Mouse (Mus musculus) stomach, embryonic 14.5 days (tissue): Measurements from ENCODE around the gene Slc6a17. TPM values are rescaled to one million over a fixed set of nuclear protein-coding genes. Genes with fewer than 3 reads are reported as not detected.

ENCODE experiments used
- ATAC-seq: fragments of 200-750 bp; cut with Nextera tagmentation; 2 replicates; pipeline ENCODE4 v1.8.0; 2017; ENCODE audit warnings: low read depth, moderate TSS enrichment; ENCODE audit not compliant: insufficient number of reproducible peaks, insufficient read depth, low FRiP score
- H3K27ac ChIP-seq: fragments of 300-500 bp; sonication (generic); 2 replicates; pipeline ENCODE4 v1.5.1; 2014; ENCODE audit warnings: mild to moderate bottlenecking, low read length, moderate library complexity, mixed read lengths
- H3K27me3 ChIP-seq: fragments of 300-500 bp; sonication (generic); 2 replicates; pipeline ENCODE4 v1.6.1; 2014; ENCODE audit warnings: low read length, control low read depth, mixed read lengths; ENCODE audit not compliant: control insufficient read depth, insufficient read depth
- H3K36me3 ChIP-seq: fragments of 300-500 bp; sonication (generic); 2 replicates; pipeline ENCODE4 v1.6.1; 2014; ENCODE audit warnings: mild to moderate bottlenecking, control low read depth, low read length, moderate library complexity, mixed read lengths; ENCODE audit not compliant: control insufficient read depth, insufficient read depth
- H3K4me1 ChIP-seq: fragments of 300-500 bp; sonication (generic); 2 replicates; pipeline ENCODE4 v1.6.1; 2014; ENCODE audit warnings: low read length, control low read depth, mixed read lengths; ENCODE audit not compliant: control insufficient read depth, insufficient read depth
- H3K4me2 ChIP-seq: fragments of 300-500 bp; sonication (generic); replicated peaks from 2 replicates; pipeline ENCODE4 v1.6.1; 2014; ENCODE audit warnings: low read depth, low read length, control low read depth
- H3K4me3 ChIP-seq: fragments of 300-500 bp; sonication (generic); 2 replicates; pipeline ENCODE4 v1.5.1; 2014; ENCODE audit warnings: low read depth, low read length, control low read depth
- H3K9ac ChIP-seq: fragments of 300-500 bp; sonication (generic); replicated peaks from 2 replicates; pipeline ENCODE4 v1.6.1; 2014; ENCODE audit warnings: low read depth, mild to moderate bottlenecking, control low read depth, low read length, moderate library complexity, mixed read lengths
- H3K9me3 ChIP-seq: fragments of 300-500 bp; sonication (generic); 2 replicates; pipeline ENCODE4 v1.6.1; 2016; ENCODE audit warnings: low read depth, low read length, control low read depth; ENCODE audit not compliant: control insufficient read depth
- WGBS: fragments of 180-500 bp; shearing (Covaris S2); extraction: QIAGEN DNeasy Blood & Tissue Kit; methylation state at CpG from one replicate; pipeline ENCODE4 v1.1.7; 2014; 5-methylcytosine and 5-hydroxymethylcytosine counted together
- polyA plus RNA-seq: library from polyadenylated mRNA; unstranded; fragments of >200 nt; fragmentation: Nextera tagmentation; extraction: Ambion mirVana; gene quantifications from 2 replicates; pipeline ENCODE4 v1.2.1, GENCODE M21; 2014

The Slc6a17 gene
- polyA plus RNA-seq, 1 experiment from 2014 or later: 2.2 TPM

DNA sequence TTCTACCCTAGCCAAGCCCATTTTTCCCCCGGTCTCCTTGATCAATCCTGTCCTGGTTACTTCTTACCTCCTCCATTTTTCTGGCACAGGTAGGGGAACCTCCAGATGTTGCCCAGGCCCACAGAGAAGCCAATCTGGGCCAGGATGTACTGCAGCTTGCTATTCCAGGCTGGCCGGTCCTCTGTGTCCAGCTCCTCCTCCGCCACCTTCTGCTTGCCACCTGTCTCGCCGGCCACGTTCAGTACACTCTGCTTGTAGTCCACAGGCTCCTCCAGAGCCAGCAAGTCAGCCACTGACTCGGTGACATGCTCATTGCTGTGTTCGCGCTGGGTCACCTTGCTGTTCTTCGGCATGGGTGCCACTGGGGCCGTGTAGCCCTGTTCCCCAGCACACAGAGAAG, 17.5 kb downstream of the Slc6a17 start:
- WGBS: 94% methylated on average over 11 of the region's 11 CpGs
- ATAC-seq: no peak

GRCm38 (mm10) chr3:107496086-107496850, 21.6 kb downstream of the Slc6a17 start:
- H3K4me2 ChIP-seq: no peak overlapping the region
- no peak overlapping the region for H3K4me3 ChIP-seq
- H3K27ac ChIP-seq: no peak overlapping the region
- no peaks in the 10 kb centered on the region for H3K36me3 ChIP-seq
- ATAC-seq: no peak
- H3K9me3 ChIP-seq: peaks cover 6% of the 10 kb centered on the region; the same call in 1 of the 2 replicates
- no peak overlapping the region for H3K9ac ChIP-seq
- WGBS: 66% methylated on average over 13 of the region's 13 CpGs
- H3K27me3 ChIP-seq: no peaks in the 10 kb centered on the region
- H3K4me1 ChIP-seq: peaks cover 6% of the 10 kb centered on the region

More for the DNA sequence above, 17.5 kb downstream of the Slc6a17 start:
- no peak overlapping the region for H3K4me3 ChIP-seq
- H3K4me2 ChIP-seq: no peak overlapping the region
- peaks cover 6% of the 10 kb centered on the region; the same call in 1 of the 2 replicates for H3K9me3 ChIP-seq
- H3K27ac ChIP-seq: no peak overlapping the region
- no peak overlapping the region for H3K9ac ChIP-seq
- H3K4me1 ChIP-seq: no peaks in the 10 kb centered on the region
- H3K36me3 ChIP-seq: no peaks in the 10 kb centered on the region
- H3K27me3 ChIP-seq: no peaks in the 10 kb centered on the region

DNA sequence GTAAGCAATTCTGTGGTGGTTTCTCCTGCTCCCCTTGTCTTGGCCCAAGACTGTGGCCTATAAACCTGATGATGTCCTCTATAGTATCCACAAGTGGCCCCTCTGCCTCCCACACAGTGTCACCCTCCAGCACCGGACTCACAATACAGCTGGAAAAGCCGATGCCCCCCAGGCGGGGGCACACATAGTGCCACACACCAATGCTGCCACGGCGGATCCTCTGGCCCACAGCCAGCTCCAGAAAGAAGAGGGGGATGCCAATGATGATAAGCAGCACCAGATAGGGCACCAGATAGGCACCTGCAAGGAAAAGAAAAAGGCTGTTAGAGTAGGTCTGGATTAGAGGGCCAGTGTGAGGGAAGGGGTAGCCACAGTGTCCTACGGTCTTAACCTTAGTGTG, 22.3 kb downstream of the Slc6a17 start:
- Histone ChIP-seq H3K4me3 (no peak overlapping the region), H3K27me3 (no peaks in the 10 kb centered on the region), H3K36me3 (no peaks in the 10 kb centered on the region), H3K4me1 (peaks cover 6% of the 10 kb centered on the region), H3K9me3 (peaks cover 4% of the 10 kb centered on the region; the same call in 1 of the 2 replicates), H3K27ac (no peak overlapping the region), H3K9ac (no peak overlapping the region), H3K4me2 (no peak overlapping the region)
- ATAC-seq: no peak
- 91% methylated on average over 6 of the region's 6 CpGs for WGBS

GRCm38 (mm10) chr3:107491459-107491858, 26.4 kb downstream of the Slc6a17 start:
- Histone ChIP-seq H3K4me3 (no peak overlapping the region), H3K4me1 (peaks cover 6% of the 10 kb centered on the region), H3K27ac (peak overlapping the region; percentile 66; the same call in 1 of the 2 replicates), H3K4me2 (no peak overlapping the region), H3K9me3 (no peaks in the 10 kb centered on the region), H3K27me3 (no peaks in the 10 kb centered on the region), H3K9ac (no peak overlapping the region), H3K36me3 (no peaks in the 10 kb centered on the region)
- 35% methylated on average over 6 of the region's 6 CpGs for WGBS
- peak; percentile 86; the same call in 1 of the 2 replicates for ATAC-seq

- WGBS: 39% methylated on average over 4 of the region's 4 CpGs
- Histone ChIP-seq H3K9me3 (no peaks in the 10 kb centered on the region), H3K9ac (no peak overlapping the region), H3K36me3 (no peaks in the 10 kb centered on the region), H3K4me1 (peaks cover 6% of the 10 kb centered on the region), H3K27ac (no peak overlapping the region), H3K4me2 (no peak overlapping the region), H3K4me3 (no peak overlapping the region), H3K27me3 (no peaks in the 10 kb centered on the region)
- ATAC-seq: no peak
These were observed 29.2 kb downstream of the Slc6a17 start for GRCm38 (mm10) chr3:107488637-107489036.

DNA sequence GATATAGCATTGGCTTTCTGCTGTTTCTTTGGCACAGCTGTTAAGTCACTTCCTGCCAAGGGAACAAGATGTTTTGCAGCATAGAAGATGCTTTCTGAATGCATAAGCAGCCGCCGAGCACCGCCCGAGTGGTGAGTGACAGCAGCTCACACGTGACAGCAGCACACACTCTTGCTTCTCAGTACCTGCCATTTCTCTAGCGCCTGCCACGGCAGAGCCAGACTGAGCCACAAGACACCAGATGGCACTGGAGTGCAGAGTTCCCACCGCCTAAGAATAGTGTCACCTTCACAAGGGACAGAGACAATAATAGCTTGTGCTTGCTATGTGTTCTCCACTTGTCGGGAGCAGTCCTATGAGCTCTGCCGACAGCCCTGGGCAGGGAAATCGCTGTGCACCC, 34.5 kb downstream of the Slc6a17 start:
- H3K9me3 ChIP-seq: no peaks in the 10 kb centered on the region
- H3K4me1 ChIP-seq: no peaks in the 10 kb centered on the region
- H3K27ac ChIP-seq: no peak overlapping the region
- WGBS: 50% methylated on average over 11 of the region's 11 CpGs
- no peaks in the 10 kb centered on the region for H3K36me3 ChIP-seq
- H3K27me3 ChIP-seq: no peaks in the 10 kb centered on the region
- H3K9ac ChIP-seq: no peak overlapping the region
- no peak for ATAC-seq
- no peak overlapping the region for H3K4me3 ChIP-seq
- H3K4me2 ChIP-seq: no peak overlapping the region

- Histone ChIP-seq H3K9me3 (no peaks in the 10 kb centered on the region), H3K27ac (no peak overlapping the region), H3K4me3 (no peak overlapping the region), H3K36me3 (no peaks in the 10 kb centered on the region), H3K4me1 (no peaks in the 10 kb centered on the region), H3K4me2 (no peak overlapping the region), H3K9ac (no peak overlapping the region), H3K27me3 (no peaks in the 10 kb centered on the region)
- ATAC-seq: no peak
- 48% methylated on average over 3 of the region's 3 CpGs for WGBS
These were observed 37.2 kb downstream of the Slc6a17 start for GRCm38 (mm10) chr3:107480660-107481059.

DNA sequence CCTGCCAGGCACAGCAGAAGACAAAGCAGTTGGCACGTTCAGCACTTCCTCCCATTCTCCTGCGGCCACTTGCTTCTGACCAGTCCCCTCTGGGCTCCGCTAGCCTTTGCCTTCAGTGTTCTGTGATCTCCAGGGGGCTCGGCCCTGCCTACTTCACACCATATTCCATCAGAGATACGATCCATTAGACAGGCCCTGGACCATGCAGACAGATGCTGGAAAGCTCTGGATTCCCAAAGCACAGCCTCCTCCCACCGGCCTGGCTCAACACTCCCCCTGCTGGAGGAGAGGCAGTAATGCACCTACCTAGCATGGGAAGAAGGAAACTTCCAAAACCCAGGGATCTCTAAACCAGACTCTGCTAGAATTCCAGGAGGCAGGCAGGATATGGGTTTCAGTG, 45.6 kb downstream of the Slc6a17 start:
- Histone ChIP-seq H3K27ac (no peak overlapping the region), H3K4me1 (no peaks in the 10 kb centered on the region), H3K36me3 (no peaks in the 10 kb centered on the region), H3K9ac (no peak overlapping the region), H3K4me3 (no peak overlapping the region), H3K27me3 (no peaks in the 10 kb centered on the region), H3K9me3 (no peaks in the 10 kb centered on the region), H3K4me2 (no peak overlapping the region)
- ATAC-seq: peak; percentile 47; the same call in 1 of the 2 replicates
- WGBS: 37% methylated on average over 6 of the region's 6 CpGs

- WGBS: 65% methylated on average over 4 of the region's 4 CpGs
- H3K4me1 ChIP-seq: no peaks in the 10 kb centered on the region
- no peak overlapping the region for H3K4me3 ChIP-seq
- no peaks in the 10 kb centered on the region for H3K9me3 ChIP-seq
- no peak overlapping the region for H3K4me2 ChIP-seq
- no peaks in the 10 kb centered on the region for H3K27me3 ChIP-seq
- no peak for ATAC-seq
- H3K9ac ChIP-seq: no peak overlapping the region
- H3K27ac ChIP-seq: no peak overlapping the region
- H3K36me3 ChIP-seq: no peaks in the 10 kb centered on the region
These were observed 48.8 kb downstream of the Slc6a17 start for GRCm38 (mm10) chr3:107469059-107469458.
